Mouse (Mus musculus) thymus, postnatal 14 days (tissue): ENCODE measurements at regions not wholly inside any gene's neighbourhood (a gene's known extent, or its start where the extent isn't known, plus 50 kb on each side); places are given as distances from the start of the nearest gene placed in this dataset.

Experiments used
- DNase-seq: peaks from one replicate; pipeline ENCODE4 v3.0.0; 2021

- DNase-seq, result no peak
Measured at GRCm38 (mm10) chr1:83496380-83496779, 88.4 kb upstream of the Sphkap start.

- DNase-seq, result no peak
Measured at GRCm38 (mm10) chr1:83495022-83495421, 87.0 kb upstream of the Sphkap start.

GRCm38 (mm10) chr1:83479111-83479510 lies 71.1 kb upstream of the Sphkap start:
- DNase-seq, result no peak
